Mouse (Mus musculus) gastrocnemius, postnatal 4 days (tissue): Measurements from ENCODE around the gene Svs2. TPM values are rescaled to one million over a fixed set of nuclear protein-coding genes. Genes with fewer than 3 reads are reported as not detected.
"Not testable (repeated sequence)": the region's sequence is repeated elsewhere in the genome, so short reads cannot be mapped to it uniquely, and the experiment has no call there.

Experiments
- DNase-seq, 2 experiments: peaks; one replicate each; pipeline ENCODE4 v3.0.0; 2021 to 2022; ENCODE audit warnings: low spot score in 2 of 2, mixed read lengths in 2 of 2
- long read RNA-seq, 2 experiments: library from polyadenylated mRNA; stranded (forward); transcript quantifications; one replicate each; pipeline ENCODE4 v2.0.0; 2021
- total RNA-seq, 2 experiments: library from RNA; stranded (reverse); gene quantifications; 2 replicates each; pipeline ENCODE4 v1.2.3; 2021

The Svs2 gene
- not detected for total RNA-seq
- long read RNA-seq, experiment 1, result 0 reads
- long read RNA-seq, experiment 2, result 0 reads

DNA sequence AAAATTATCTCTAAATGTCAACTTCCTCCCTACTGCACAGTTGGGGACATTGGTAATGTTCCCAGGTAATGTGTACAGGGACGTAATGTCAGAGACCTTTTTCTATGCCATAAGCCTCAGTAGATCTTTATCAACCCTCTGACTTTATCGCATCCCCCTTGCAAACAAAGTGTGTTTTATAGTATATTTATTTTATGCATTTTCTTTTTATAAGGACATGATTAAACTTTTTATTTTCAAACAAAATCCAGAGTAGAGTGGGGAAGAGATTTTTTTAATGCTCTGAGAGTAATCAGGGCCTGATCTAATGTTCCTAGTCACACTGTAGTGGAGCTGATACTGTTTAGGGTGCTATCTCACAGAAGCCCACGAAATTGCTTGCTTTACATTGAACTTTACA, at the start of gene Svs2:
TSS of gene Svs2 (minus strand) at position 101 of the 400 bp plus-strand sequence.
- no peak for DNase-seq

DNA sequence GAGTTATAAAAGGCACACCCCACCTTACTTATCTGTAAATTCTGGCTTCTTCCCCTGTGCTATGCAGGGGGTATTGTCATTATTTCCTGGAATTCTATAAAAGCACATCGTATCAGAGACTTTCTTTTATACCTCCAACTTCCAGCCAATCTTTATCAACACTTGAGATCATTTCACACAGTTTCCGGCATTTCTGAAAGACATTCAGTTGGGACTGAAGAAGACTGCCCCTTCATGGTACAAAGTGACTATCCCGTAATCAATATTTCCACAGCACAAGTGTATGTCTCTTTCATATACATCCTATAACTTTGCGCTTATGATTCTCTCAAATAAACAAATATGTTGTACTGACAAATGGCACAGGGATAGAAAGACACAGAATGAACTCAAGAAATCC, 40.1 kb upstream of the Svs2 start, which contains the start of gene Svs4:
TSS of gene Svs4 (minus strand) at position 101 of the 400 bp plus-strand sequence.
- no peak for DNase-seq

DNA sequence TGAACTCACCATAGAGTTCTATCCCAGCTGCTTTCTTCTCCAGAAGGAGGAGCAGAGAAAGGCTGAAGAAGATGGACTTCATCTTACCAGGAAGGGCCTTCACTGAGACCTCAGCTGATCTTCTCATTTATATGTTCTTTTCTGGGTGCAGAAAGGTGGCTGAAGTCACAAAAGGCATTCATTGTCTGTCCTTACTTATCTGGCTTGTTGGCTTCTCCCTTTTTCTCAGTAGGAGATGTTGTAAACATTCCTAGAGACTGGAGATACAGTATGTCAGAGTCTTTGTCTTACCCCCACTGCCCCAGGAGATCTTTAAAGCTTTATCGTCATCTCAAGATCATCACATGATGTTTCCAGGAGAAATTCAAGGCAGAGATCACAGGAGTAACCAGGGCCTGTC, 18.3 kb upstream of the Svs2 start, which contains the start of gene Svs3b:
TSS of gene Svs3b (minus strand) at position 101 of the 400 bp plus-strand sequence.
- DNase-seq, result not testable (repeated sequence)

DNA sequence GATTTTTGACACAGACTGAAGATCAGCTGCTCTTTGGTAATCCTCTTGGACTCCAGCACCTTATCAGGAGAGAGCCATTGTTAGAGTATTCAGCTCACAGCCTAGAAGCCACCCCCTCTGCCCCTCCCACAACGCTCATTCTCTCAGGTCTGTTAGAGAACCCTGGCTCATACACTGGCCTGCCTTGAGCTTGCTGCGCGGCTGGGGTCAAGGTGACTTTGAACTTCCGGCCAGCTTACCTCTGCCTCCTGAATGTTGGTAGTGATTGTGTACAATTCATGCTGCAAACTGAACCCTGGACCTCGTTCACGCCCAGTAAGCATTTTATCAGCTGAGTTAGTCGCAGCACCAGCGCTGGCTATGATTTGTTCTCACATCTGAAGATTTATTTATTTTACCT, 5.6 kb downstream of the Svs2 start:
- DNase-seq, result no peak

DNA sequence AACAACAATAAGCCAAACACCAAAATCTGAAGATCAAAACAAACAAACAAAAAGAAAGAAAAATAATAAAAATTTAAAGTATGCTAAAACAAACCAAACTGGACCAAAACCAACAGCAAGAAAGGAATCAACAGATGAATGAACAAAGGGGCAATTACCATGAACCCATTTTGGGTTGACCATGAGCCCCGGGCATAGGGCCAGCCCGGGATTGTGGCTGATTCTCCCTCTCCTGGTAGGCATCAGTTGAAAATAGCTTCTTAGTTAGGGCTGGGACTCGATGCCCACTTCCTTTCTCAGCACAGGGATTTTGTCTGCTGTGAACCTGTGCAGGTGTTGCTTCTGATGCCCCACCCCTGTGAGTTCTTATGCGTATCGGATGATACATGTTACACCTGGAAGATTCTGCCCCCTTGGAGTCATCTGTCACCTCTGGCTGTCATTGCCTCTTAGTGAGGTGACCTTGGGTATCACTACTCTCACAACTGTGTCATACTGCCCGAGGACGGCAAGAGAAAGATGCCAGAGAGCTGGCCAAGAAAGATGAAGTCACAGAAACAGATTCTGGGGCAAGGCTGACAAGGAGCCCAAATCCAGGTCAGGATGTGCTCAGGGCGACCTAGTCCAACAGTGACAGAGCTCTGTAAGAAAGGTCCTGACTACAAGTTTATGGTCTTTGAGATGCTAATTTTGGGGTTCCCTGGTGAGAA, 9.8 kb downstream of the Svs2 start:
- DNase-seq, result no peak

DNA sequence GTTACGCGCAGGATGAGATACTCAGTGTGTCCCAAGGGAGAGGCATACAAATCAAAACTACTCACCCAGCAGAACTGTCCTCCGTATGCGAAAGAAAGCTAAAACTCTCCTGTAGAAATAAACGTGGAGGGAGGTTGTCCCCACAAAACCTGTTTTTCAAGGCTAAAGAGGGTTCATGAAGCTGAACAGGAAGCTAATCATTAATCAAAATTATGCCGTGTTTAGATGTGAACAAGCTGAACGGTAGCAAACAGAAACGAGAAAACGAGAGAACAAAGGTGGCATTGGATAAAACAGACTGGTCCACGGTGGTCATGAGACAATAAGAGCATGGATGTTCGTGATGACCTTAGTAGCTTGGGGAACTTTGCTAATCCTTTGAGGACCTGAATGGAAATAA, 16.7 kb downstream of the Svs2 start, which contains the start of gene Wfdc15b:
TSS of gene Wfdc15b (minus strand) at position 139 of the 400 bp plus-strand sequence.
- no peak for DNase-seq

DNA sequence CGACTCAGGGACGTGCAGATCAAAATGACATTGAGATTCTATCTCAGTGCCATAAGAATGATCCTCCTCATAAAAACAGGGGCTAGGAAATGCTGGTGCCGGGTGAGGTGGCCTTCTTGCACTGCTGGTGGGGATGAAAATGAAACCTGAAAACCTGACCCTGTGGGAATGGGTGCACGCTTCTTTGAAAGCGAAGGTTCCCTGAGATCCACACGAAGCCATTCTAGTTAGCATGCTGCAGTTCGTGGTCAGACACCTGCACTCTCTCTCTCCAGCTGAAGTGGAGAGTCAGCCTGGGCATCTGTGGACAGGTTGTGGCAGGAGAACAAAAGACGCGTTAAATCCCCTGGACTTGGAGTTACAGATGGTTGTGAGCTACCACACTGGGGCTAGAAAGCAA, 19.0 kb downstream of the Svs2 start:
- DNase-seq, result no peak

DNA sequence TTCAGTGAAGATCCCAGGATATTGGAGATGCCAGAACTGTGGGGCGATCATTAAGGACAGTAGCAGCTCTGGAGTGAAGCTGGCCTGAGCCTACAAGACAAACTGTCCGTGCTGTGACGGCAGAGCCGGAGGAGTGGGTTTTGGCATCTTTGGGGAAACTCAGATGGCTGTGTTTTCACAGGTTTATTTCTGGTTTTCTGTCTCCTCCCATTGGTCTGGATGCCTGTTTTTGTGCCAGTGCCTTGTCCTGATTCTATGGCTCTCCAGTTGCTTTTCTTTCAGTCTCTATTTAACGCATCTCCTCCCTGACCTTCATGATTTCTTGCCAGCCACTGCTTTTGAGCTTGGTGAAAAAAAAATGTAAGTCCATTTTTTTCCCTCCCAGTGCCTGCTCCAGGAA, 25.6 kb downstream of the Svs2 start:
- DNase-seq, result no peak

DNA sequence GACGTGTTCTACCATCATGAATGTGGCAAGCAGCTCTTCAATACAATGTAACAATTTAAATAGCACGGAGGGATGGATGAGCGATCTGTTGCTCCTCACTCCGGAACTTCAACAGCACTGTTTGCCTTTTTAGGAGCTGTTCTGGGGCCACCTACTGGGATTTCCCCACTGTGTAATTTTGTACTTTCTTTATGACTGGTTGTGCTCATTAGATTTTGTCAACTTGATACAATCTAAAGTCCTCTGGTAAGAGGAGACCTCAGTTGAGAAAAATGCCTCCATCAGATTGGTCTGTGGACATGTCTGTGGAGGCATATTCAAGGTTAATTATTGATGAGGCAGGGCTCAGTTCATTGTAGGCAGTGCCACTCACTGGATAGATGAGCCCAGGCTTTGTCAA, 27.4 kb downstream of the Svs2 start:
- no peak for DNase-seq

DNA sequence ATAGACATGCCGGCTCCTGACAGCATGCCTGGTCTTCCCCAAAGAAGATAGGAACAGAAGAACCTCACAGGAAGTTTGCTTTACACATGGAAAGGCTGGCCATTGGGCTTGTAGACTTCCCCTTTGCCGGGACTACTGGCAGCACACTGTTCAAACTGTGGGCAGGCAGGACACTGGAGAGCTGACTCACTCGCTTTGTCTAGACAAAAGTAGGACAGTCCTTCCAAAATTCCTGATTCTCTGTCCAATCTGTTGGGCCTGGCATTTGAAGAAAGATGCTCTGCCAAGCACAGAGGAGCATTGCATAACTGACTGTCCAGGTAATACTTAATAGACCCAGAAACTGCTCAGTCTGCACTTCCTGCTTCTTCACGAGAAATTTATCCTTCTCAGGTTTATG, 31.6 kb downstream of the Svs2 start:
- DNase-seq, result no peak

DNA sequence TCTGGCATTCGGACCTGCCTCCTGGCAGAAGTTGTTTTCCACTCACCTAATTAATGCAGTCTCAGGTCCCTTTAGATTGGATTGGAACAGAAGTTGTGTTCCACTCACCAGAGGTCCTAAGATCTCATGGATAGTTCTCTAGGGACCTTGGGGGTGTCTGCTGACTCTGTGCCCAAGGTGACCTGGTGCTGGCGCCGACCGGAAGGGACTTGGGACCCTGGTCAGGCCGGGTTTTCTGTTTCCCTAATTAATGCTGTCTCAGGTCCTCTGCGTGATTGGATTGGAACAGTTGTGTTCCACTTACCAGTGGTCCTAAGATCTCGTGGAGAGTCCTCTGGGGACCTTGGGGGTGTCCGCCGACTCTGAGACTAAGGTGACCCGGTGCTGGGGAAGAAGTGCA, 32.3 kb downstream of the Svs2 start:
- DNase-seq, result not testable (repeated sequence)

DNA sequence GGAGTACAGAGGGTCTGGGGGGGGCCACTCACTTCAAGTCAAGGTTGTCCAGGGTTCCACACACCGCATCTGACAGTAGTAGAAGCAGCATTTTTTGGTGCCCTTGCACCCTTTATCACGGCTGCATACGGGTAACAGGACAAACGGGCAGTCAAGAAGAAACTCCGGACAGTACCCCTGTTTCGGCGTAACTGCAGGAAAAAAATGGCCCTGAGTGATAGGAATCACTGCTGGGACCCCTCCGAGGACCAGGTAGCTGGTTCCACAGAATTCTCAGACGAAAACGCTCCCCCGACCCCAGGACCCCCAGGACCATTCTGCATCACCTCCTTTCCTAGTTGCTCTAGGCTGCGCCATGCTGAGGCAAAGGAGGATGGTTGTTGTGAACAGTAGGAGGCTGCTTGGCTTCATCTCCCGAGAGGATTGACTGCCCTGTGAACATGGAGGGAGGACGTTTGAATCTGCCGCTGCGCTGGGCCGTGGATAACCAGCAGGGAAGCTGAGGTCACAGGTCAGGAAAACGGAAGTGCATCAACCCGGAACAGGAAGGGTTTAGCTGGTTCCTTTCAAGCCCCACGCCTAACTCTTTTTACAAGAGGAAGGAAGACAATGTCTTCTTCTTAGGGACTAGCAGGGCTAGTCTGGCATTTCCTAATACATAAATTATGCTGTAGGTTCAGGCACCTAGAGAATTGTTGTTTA, 38.5 kb downstream of the Svs2 start, which contains the start of gene Wfdc15a:
TSS of gene Wfdc15a (minus strand) at position 505 of the 702 bp plus-strand sequence.
- DNase-seq, result no peak

DNA sequence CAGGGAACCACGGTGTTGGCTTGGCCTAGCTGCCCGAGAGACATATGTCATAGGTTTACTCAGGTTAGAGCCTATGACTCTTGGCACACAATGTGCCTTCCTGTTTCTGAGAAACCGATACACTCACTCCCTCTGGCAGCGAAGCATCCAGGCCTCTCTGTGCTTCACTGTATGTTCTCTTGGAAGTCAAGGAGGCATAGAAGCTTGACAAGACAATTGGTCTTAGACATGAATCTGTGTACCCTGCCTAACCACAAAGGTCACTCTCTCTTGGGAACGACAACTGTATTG, 41.6 kb downstream of the Svs2 start:
- no peak for DNase-seq

DNA sequence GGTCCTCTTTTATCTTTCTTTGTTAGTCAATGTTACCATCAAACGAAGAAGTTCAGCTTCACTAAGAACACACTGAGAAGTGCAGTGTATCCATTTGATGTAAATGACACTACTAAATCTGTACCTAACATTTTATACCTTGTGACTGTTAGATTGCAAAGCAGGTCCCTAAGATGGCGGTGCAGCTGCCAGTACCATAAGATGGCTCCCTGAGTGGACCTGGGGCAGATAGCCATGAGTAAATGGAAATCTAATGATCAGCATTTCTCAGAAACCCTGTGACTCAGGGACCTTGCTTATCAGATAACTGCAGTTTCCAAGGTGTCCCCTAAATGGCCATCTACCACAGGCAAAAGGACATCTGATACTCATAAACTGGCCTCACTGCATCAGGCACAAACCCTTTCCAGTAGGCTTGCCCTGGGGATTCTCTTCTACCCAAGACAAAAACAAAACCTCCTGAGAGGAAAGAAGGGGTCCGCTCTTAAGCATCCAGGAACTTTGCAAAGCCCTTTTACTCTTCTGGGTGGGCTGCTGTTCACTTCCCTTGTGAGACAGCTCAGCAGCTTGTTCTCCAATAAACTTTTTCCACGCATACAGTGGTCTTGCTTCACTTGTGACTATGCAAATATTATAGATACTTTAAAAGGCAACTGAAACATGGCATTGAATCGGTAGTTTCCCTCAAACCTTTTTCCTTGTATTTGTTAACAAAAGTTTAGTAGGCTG, 42.1 kb downstream of the Svs2 start:
- no peak for DNase-seq

DNA sequence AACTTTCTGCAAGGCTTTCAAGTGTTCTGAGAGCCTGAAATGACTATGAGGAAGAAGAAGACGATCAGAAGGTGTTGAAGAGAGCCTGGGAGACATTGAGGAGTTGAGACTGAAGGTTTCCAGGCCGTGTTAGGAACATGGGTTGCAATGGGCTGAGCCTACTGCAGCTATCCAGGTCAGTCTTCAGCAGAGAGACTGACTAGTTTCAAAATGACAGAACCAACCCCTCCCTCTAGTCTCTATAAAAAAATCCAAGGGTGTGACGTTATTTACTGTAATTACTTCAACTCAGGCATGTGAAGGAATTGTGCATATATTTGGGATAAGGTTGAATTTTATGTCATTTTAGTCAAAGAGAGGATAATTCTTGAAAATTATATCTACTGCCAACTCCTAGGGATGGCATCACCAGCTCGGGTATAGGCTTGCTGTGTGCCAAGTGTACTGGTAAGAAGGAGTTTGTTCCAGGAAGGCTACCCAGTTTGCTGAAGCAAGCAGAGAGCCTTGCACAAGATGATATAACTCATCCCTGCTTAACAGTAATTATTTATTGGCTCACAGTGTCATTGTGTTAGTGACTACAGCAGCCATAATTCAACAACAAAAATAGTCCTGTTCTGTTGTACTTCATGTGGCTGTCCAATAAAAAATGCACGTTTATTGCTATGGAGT, 43.2 kb downstream of the Svs2 start:
- no peak for DNase-seq

DNA sequence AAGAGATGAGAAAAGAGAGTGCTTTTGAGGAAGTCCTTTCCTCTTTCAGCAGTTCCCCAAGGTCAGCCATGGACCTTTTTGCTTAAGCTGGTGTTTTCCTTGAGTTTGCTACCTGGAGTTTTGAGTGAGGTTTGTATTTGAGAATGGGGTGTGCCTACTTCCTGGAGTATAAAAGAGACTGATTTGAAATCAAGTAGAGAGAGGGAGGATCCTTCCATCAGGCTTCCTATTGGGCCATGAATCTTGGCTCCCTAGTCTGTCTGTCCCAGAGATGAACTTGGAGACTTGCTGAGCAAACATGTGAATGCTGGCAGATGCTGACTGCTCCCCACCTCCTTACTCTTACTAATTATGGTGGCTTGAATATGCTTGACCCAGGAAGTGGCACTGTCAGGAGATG, 46.0 kb downstream of the Svs2 start:
- no peak for DNase-seq

DNA sequence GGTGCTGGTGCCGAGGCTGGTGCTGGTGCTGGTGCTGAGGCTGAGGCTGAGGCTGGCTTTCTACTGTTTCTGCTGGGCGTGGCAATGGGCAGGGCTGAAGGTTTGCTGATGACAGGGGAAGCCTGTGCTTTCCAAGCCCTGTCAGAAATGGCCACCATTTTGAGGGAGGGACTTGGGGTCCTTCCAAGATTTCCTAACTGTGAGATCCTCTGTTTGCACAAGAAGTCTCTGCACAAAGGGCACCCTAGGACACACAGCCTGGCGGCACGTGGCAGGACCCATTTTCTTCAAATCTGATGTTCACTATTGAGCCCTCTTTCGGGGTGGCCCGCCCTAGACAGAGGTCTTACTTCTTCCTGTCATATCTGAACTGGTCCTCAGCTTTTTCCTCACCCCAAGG, 47.7 kb downstream of the Svs2 start, which contains the start of gene Wfdc12:
TSS of gene Wfdc12 (minus strand) at position 33 of the 400 bp plus-strand sequence.
- DNase-seq, result no peak

DNA sequence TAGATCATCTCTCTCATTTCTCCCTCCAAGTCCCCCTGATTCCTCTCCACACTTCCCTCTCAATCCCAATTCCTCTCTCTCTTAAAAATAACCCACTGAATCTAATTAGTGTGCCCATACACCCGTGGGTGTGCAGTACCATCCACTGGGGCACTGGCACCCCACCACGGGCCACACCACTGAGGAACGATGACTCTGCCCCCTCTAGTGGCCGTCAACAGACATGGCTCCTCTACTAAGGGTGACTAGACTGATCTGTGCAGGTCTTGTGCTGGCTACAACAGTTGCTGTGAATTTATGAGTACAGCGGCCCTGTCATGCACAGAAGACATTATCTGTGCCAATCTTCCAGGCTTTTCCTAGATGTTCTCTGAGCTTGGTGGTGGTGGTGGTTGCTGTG, 49.5 kb downstream of the Svs2 start:
- DNase-seq, result no peak
